Mouse (Mus musculus): ENCODE measurements around the gene Kdelr1. TPM values are rescaled to one million over a fixed set of nuclear protein-coding genes. Genes with fewer than 3 reads are reported as not detected.

Gene Kdelr1
- total and polyA plus RNA-seq, 3 experiments, result 42.3 to 60.6 TPM; not detected in 1

DNA sequence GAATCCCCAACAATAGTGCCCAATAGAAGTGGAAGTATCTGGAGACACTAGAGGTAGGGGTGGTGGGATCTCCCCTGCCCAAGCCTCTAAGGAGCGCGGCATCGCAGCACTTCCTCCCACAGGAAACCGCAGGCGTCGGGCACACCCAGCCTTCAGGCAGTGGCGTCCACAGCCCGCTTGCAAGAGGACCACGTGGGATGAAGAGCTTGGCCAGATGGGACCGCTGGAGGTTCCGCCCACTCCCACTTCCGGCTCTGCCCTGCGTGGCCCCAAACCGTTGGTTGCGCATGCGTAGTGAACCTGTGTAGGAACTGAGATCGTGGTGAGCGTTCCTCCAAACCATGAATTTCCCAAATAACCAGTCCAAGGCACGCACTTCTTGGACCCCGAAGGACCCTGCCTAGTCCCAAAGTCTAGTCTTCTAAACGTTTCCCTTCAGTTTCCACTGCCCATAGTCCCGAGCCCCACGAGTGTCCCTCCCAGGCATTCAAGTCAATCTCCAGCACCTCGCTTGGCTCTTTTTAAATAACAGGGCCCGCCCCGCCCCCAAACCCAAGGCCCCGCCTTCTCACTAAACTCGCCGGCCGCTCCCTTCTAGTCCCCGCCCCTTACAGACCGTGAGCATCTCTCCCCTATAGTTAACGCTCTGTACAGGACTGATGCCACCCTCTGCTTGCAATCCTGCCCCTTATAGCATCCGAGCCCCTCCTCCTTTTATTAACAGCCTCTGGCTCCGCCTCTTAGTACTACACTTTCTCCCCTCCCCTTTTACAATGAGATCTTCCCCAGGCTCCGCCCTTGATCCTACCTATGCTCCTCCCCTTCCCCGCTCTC, 50.6 kb downstream of the Kdelr1 start (continued):
- peak; percentile 91 for TF ChIP-seq ETS1 (IDR thresholded peaks at IDR 0.05; ENCODE audit: low read depth, low read length)
- TF ChIP-seq CHD1 (IDR thresholded peaks at IDR 0.05; ENCODE audit: low read depth, low read length), result no peak
- TF ChIP-seq MYC (IDR thresholded peaks at IDR 0.05; ENCODE audit: low read depth, low read length), result peak; percentile 97
- peak; percentile 98 for TF ChIP-seq NRF1 (IDR thresholded peaks at IDR 0.05; ENCODE audit: insufficient read depth, low read depth, low read length, poor library complexity, severe bottlenecking)

- no peaks in the 10 kb centered on the region for H3K27me3 ChIP-seq (ENCODE audit: control insufficient read depth in 1 of 2, insufficient read depth in 2 of 2, low read length in 2 of 2)
- no peaks in the 10 kb centered on the region for H3K9me3 ChIP-seq (replicated peaks; ENCODE audit: insufficient read depth, low read length)
- peak within 1 kb of the TSS; percentile 94 for H3K27ac ChIP-seq (ENCODE audit: control insufficient read depth, low read depth, low read length)
- TF ChIP-seq GATA1 (IDR thresholded peaks at IDR 0.05; ENCODE audit: low read depth, low read length), result no peak
- no peak for TF ChIP-seq ZC3H11A (IDR thresholded peaks at IDR 0.05; ENCODE audit: low read depth, low read length)
- H3K4me1 ChIP-seq (ENCODE audit: control insufficient read depth in 1 of 2, insufficient read depth in 2 of 2, low read length in 2 of 2), result peaks cover 8 to 20% of the 10 kb centered on the region in 2 experiments
- H3K36me3 ChIP-seq (ENCODE audit: control insufficient read depth in 1 of 2, insufficient read depth in 2 of 2, low read length in 2 of 2), result peaks cover 0 to 13% of the 10 kb centered on the region in 2 experiments; a peak in 2 of 4 replicates
- peak within 1 kb of the TSS; percentile 68 for H3K9ac ChIP-seq (ENCODE audit: control insufficient read depth, low read depth, low read length, poor library complexity, severe bottlenecking)
- H3K79me2 ChIP-seq (ENCODE audit: control insufficient read depth, insufficient read depth, low read length, poor library complexity), result peaks cover 3% of the 10 kb centered on the region; the same call in 1 of the 2 replicates
- peak within 1 kb of the TSS; percentile 45 to 58 for H3K4me3 ChIP-seq (ENCODE audit: control insufficient read depth in 1 of 2, insufficient read depth in 1 of 2, low read depth in 2 of 2, low read length in 2 of 2)
- no peak for DNase-seq (ENCODE audit: low read depth, low spot score)
Observed at GRCm38 (mm10) chr7:45923762-45924428, 51.3 kb downstream of the Kdelr1 start, which contains the start of gene Ccdc114. Ccdc114 (plus strand) TSS chr7:45924072.

DNA sequence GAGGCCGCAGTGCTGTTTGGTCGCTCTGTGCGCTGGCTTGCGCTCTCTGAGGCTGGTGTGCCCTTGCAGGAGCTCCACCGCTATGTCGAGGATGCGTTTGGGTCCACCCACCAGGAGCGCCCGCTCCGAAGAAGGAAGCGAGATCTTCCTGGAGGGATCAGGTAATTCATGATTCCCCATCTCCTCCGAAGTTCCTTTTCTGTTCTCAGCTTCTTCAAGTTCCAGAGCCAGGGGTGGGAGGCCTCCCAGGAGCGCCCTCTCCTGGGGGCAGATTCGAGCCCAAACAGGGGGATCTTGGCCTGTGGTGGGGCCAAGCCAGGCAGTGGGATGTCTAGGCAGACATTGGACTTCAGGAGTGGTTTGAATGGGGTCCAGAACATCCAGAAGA, 51.9 kb downstream of the Kdelr1 start:
- peaks cover 11 to 24% of the 10 kb centered on the region in 2 experiments for H3K4me1 ChIP-seq (ENCODE audit: control insufficient read depth in 1 of 2, insufficient read depth in 2 of 2, low read length in 2 of 2)

More for the DNA sequence above, 51.9 kb downstream of the Kdelr1 start:
- peaks cover 0 to 18% of the 10 kb centered on the region in 2 experiments; a peak in 2 of 4 replicates for H3K36me3 ChIP-seq (ENCODE audit: control insufficient read depth in 1 of 2, insufficient read depth in 2 of 2, low read length in 2 of 2)
- peaks cover 3% of the 10 kb centered on the region; the same call in 1 of the 2 replicates for H3K79me2 ChIP-seq (ENCODE audit: control insufficient read depth, insufficient read depth, low read length, poor library complexity)
- no peak overlapping the region for H3K4me3 ChIP-seq (ENCODE audit: control insufficient read depth in 1 of 2, insufficient read depth in 1 of 2, low read depth in 2 of 2, low read length in 2 of 2)
- H3K27ac ChIP-seq (ENCODE audit: control insufficient read depth, low read depth, low read length), result no peak overlapping the region
- no peaks in the 10 kb centered on the region for H3K27me3 ChIP-seq (ENCODE audit: control insufficient read depth in 1 of 2, insufficient read depth in 2 of 2, low read length in 2 of 2)
- no peak overlapping the region for H3K9ac ChIP-seq (ENCODE audit: control insufficient read depth, low read depth, low read length, poor library complexity, severe bottlenecking)
- no peak for DNase-seq (ENCODE audit: low read depth, low spot score)
- no peaks in the 10 kb centered on the region for H3K9me3 ChIP-seq (replicated peaks; ENCODE audit: insufficient read depth, low read length)
- TF ChIP-seq MXI1 (IDR thresholded peaks at IDR 0.05; ENCODE audit: low read depth, low read length), result no peak
- no peak for TF ChIP-seq USF1 (IDR thresholded peaks at IDR 0.05; ENCODE audit: low read depth, low read length)
- no peak for TF ChIP-seq MEF2A (IDR thresholded peaks at IDR 0.05; ENCODE audit: extremely low read depth, insufficient replicate concordance, low read depth, low read length, poor library complexity, severe bottlenecking)
- TF ChIP-seq MYB (IDR thresholded peaks at IDR 0.05; ENCODE audit: low read depth, low read length), result no peak
- TF ChIP-seq USF2 (IDR thresholded peaks at IDR 0.05; ENCODE audit: borderline replicate concordance in 1 of 2, insufficient read depth in 1 of 2, low read depth in 1 of 2, low read length in 2 of 2), result no peak
- no peak; a peak in 1 of 6 replicates for TF ChIP-seq CTCF (IDR thresholded peaks at IDR 0.05 in 2 of 3, conservative IDR thresholded peaks at IDR 0.05 in 1 of 3; ENCODE audit: control insufficient read depth in 1 of 3, insufficient read depth in 1 of 3, low read depth in 2 of 3, low read length in 3 of 3, poor library complexity in 1 of 3, severe bottlenecking in 1 of 3)
- no peak for TF ChIP-seq POLR2A (IDR thresholded peaks at IDR 0.05; ENCODE audit: control insufficient read depth in 1 of 2, insufficient read depth in 1 of 2, low read depth in 1 of 2, low read length in 2 of 2, poor library complexity in 1 of 2)
- TF ChIP-seq E2F4 (IDR thresholded peaks at IDR 0.05; ENCODE audit: borderline replicate concordance, low read depth, low read length), result no peak
- no peak for TF ChIP-seq NRF1 (IDR thresholded peaks at IDR 0.05; ENCODE audit: insufficient read depth, low read depth, low read length, poor library complexity, severe bottlenecking)
- TF ChIP-seq NELFE (IDR thresholded peaks at IDR 0.05; ENCODE audit: low read depth, low read length), result no peak
- TF ChIP-seq RCOR1 (IDR thresholded peaks at IDR 0.05; ENCODE audit: low read depth, low read length), result no peak
- TF ChIP-seq HCFC1 (IDR thresholded peaks at IDR 0.05; ENCODE audit: low read depth, low read length), result no peak

Data from MEL (cell line).